Mouse (Mus musculus): ENCODE measurements around the gene Pde3a. TPM values are rescaled to one million over a fixed set of nuclear protein-coding genes. Genes with fewer than 3 reads are reported as not detected.

The Pde3a gene
- polyA plus RNA-seq, 1 experiment from 2014 or later, result 4.0 TPM

DNA sequence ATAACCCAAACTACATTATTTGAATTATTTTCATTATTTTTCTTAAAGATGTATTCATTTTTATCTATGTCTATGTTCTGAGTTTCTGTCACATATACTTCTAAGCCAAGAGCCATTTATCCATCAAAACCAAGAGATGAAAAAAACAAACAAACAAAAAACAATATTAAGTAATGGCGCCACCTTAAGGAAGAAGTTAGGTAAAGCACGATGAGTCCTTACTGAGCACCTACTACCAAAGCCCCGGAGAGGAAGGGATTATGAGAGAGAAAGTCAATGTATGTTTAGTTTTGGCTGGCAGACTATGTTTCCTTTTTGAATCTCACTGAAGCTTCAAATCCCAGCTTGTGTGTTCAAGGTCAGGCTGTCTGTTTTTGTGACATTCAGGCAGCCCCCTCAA, 60.8 kb downstream of the Pde3a start:
- no peak for DNase-seq (ENCODE audit: low spot score)
- no peak overlapping the region for H3K27ac ChIP-seq (replicated peaks)
- H3K4me3 ChIP-seq (ENCODE audit: low read depth, low read length), result no peak overlapping the region
- H3K9ac ChIP-seq (ENCODE audit: low read length), result no peak overlapping the region
- 36% methylated on average over 3 of the region's 3 CpGs for WGBS
- H3K27me3 ChIP-seq (ENCODE audit: control insufficient read depth, insufficient read depth, low read length), result no peaks in the 10 kb centered on the region
- H3K9me3 ChIP-seq (ENCODE audit: control insufficient read depth, low read length), result no peaks in the 10 kb centered on the region
- no peaks in the 10 kb centered on the region for H3K36me3 ChIP-seq (ENCODE audit: control insufficient read depth, insufficient read depth, low read length)
- H3K4me2 ChIP-seq (replicated peaks; ENCODE audit: low read depth), result no peak overlapping the region
- TF ChIP-seq EP300 (optimal IDR thresholded peaks at IDR 0.05) (no peak), CTCF (IDR thresholded peaks at IDR 0.05; ENCODE audit: low read depth) (peak; percentile 59)
- H3K4me1 ChIP-seq (replicated peaks; ENCODE audit: control insufficient read depth, insufficient read depth), result no peaks in the 10 kb centered on the region
- no peak for ATAC-seq (ENCODE audit: low FRiP score, low TSS enrichment)

GRCm38 (mm10) chr6:141310351-141310750, 61.3 kb downstream of the Pde3a start:
- H3K9ac ChIP-seq (ENCODE audit: low read length), result no peak overlapping the region
- ATAC-seq (ENCODE audit: low FRiP score, low TSS enrichment), result no peak
- TF ChIP-seq CTCF (IDR thresholded peaks at IDR 0.05; ENCODE audit: low read depth) (no peak), EP300 (optimal IDR thresholded peaks at IDR 0.05) (no peak)
- no peaks in the 10 kb centered on the region for H3K27me3 ChIP-seq (ENCODE audit: control insufficient read depth, insufficient read depth, low read length)
- no peaks in the 10 kb centered on the region for H3K36me3 ChIP-seq (ENCODE audit: control insufficient read depth, insufficient read depth, low read length)
- H3K4me1 ChIP-seq (replicated peaks; ENCODE audit: control insufficient read depth, insufficient read depth), result no peaks in the 10 kb centered on the region
- WGBS, result 14% methylated on average over 6 of the region's 6 CpGs
- no peak overlapping the region for H3K4me3 ChIP-seq (ENCODE audit: low read depth, low read length)
- H3K9me3 ChIP-seq (ENCODE audit: control insufficient read depth, low read length), result no peaks in the 10 kb centered on the region
- DNase-seq (ENCODE audit: low spot score), result no peak
- H3K4me2 ChIP-seq (replicated peaks; ENCODE audit: low read depth), result no peak overlapping the region
- no peak overlapping the region for H3K27ac ChIP-seq (replicated peaks)

- Histone ChIP-seq H3K9ac (ENCODE audit: low read length) (no peak overlapping the region), H3K36me3 (ENCODE audit: control insufficient read depth, insufficient read depth, low read length) (no peaks in the 10 kb centered on the region), H3K4me2 (replicated peaks; ENCODE audit: low read depth) (no peak overlapping the region), H3K4me3 (ENCODE audit: low read depth, low read length) (no peak overlapping the region), H3K27ac (replicated peaks) (no peak overlapping the region), H3K27me3 (ENCODE audit: control insufficient read depth, insufficient read depth, low read length) (no peaks in the 10 kb centered on the region), H3K4me1 (replicated peaks; ENCODE audit: control insufficient read depth, insufficient read depth) (no peaks in the 10 kb centered on the region), H3K9me3 (ENCODE audit: control insufficient read depth, low read length) (no peaks in the 10 kb centered on the region)
- ATAC-seq (ENCODE audit: low FRiP score, low TSS enrichment) (no peak), DNase-seq (ENCODE audit: low spot score) (no peak)
- TF ChIP-seq CTCF (IDR thresholded peaks at IDR 0.05; ENCODE audit: low read depth) (no peak), EP300 (optimal IDR thresholded peaks at IDR 0.05) (no peak)
- WGBS, result 76% methylated on average over 6 of the region's 6 CpGs
Observed at GRCm38 (mm10) chr6:141311615-141312014, 62.5 kb downstream of the Pde3a start.

GRCm38 (mm10) chr6:141313112-141313511, 64.0 kb downstream of the Pde3a start:
- no peak for DNase-seq (ENCODE audit: low spot score)
- no peak for ATAC-seq (ENCODE audit: low FRiP score, low TSS enrichment)
- TF ChIP-seq EP300 (optimal IDR thresholded peaks at IDR 0.05) (no peak), CTCF (IDR thresholded peaks at IDR 0.05; ENCODE audit: low read depth) (peak; percentile 49)
- Histone ChIP-seq H3K9ac (ENCODE audit: low read length) (no peak overlapping the region), H3K4me1 (replicated peaks; ENCODE audit: control insufficient read depth, insufficient read depth) (no peaks in the 10 kb centered on the region), H3K36me3 (ENCODE audit: control insufficient read depth, insufficient read depth, low read length) (no peaks in the 10 kb centered on the region), H3K4me2 (replicated peaks; ENCODE audit: low read depth) (no peak overlapping the region), H3K4me3 (ENCODE audit: low read depth, low read length) (no peak overlapping the region), H3K27ac (replicated peaks) (no peak overlapping the region), H3K27me3 (ENCODE audit: control insufficient read depth, insufficient read depth, low read length) (no peaks in the 10 kb centered on the region), H3K9me3 (ENCODE audit: control insufficient read depth, low read length) (no peaks in the 10 kb centered on the region)
- WGBS, result 88% methylated on average over 4 of the region's 4 CpGs

DNA sequence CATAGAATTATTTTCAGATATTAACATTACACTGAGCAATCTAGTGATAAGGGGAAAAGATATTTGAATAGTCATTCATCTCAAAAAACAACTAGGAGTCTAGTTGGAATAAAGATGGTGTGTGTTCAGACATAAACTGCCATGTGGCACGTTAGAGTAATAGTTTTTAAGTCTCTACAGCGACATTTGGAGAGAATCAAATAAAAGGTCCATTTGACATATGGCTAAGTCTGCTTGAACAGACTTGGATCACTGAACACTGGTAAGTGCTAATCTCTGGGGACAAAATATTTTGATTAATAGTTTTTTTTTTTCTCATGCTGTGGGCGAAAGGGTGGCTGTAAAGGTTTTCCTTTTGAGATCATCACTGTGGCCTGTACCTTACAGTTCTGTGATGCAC, 69.4 kb downstream of the Pde3a start:
- ATAC-seq (ENCODE audit: low FRiP score, low TSS enrichment) (no peak), DNase-seq (ENCODE audit: low spot score) (no peak)
- no peak for TF ChIP-seq CTCF (IDR thresholded peaks at IDR 0.05; ENCODE audit: low read depth)
- TF ChIP-seq EP300 (optimal IDR thresholded peaks at IDR 0.05), result no peak
- Histone ChIP-seq H3K27me3 (ENCODE audit: control insufficient read depth, insufficient read depth, low read length) (no peaks in the 10 kb centered on the region), H3K9ac (ENCODE audit: low read length) (no peak overlapping the region), H3K9me3 (ENCODE audit: control insufficient read depth, low read length) (no peaks in the 10 kb centered on the region), H3K4me1 (replicated peaks; ENCODE audit: control insufficient read depth, insufficient read depth) (no peaks in the 10 kb centered on the region), H3K27ac (replicated peaks) (no peak overlapping the region), H3K4me2 (replicated peaks; ENCODE audit: low read depth) (no peak overlapping the region), H3K4me3 (ENCODE audit: low read depth, low read length) (no peak overlapping the region), H3K36me3 (ENCODE audit: control insufficient read depth, insufficient read depth, low read length) (no peaks in the 10 kb centered on the region)
- 57% methylated on average over 3 of the region's 3 CpGs for WGBS

DNA sequence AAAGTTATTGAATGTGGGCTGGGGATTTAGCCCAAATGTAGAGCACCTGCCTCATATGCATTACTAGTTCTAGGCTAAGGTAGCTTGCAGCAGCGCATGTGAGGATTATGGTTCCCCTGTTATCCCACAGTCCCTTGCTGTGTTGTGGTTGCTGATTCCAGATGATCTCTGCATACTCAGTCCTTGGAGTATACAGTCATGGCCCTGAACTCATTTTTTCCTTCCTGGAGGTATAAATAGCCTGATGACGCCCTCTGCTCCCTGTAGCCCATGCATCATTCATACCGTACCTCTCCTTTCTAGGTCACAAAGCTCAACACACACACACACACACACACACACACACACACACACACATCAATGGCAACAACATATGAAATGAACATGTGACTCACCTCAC, 72.2 kb downstream of the Pde3a start:
- Histone ChIP-seq H3K4me2 (replicated peaks; ENCODE audit: low read depth) (no peak overlapping the region), H3K27me3 (ENCODE audit: control insufficient read depth, insufficient read depth, low read length) (no peaks in the 10 kb centered on the region), H3K9ac (ENCODE audit: low read length) (no peak overlapping the region), H3K27ac (replicated peaks) (no peak overlapping the region), H3K9me3 (ENCODE audit: control insufficient read depth, low read length) (no peaks in the 10 kb centered on the region), H3K36me3 (ENCODE audit: control insufficient read depth, insufficient read depth, low read length) (no peaks in the 10 kb centered on the region), H3K4me1 (replicated peaks; ENCODE audit: control insufficient read depth, insufficient read depth) (no peaks in the 10 kb centered on the region), H3K4me3 (ENCODE audit: low read depth, low read length) (no peak overlapping the region)
- WGBS, result 78% methylated on average over 3 of the region's 3 CpGs
- no peak for DNase-seq (ENCODE audit: low spot score)
- no peak for TF ChIP-seq CTCF (IDR thresholded peaks at IDR 0.05; ENCODE audit: low read depth)
- no peak for TF ChIP-seq EP300 (optimal IDR thresholded peaks at IDR 0.05)
- ATAC-seq (ENCODE audit: low FRiP score, low TSS enrichment), result no peak

Data from stomach, postnatal 0 days (tissue).